Mouse (Mus musculus): ENCODE measurements at regions not wholly inside any gene's neighbourhood (a gene's known extent, or its start where the extent isn't known, plus 50 kb on each side); places are given as distances from the start of the nearest gene placed in this dataset.

- no peak for DNase-seq (ENCODE audit: low read depth, low spot score)
Measured at GRCm38 (mm10) chr4:98200701-98201100, 182.4 kb downstream of the Tm2d1 start.

GRCm38 (mm10) chr4:98190318-98190717, 192.8 kb downstream of the Tm2d1 start:
- DNase-seq (ENCODE audit: low read depth, low spot score): no peak

GRCm38 (mm10) chr4:98189894-98190293, 193.2 kb downstream of the Tm2d1 start:
- no peak for DNase-seq (ENCODE audit: low read depth, low spot score)

- DNase-seq (ENCODE audit: low read depth, low spot score): no peak
Measured at GRCm38 (mm10) chr4:98188944-98189343, 194.2 kb downstream of the Tm2d1 start.

- DNase-seq (ENCODE audit: low read depth, low spot score): no peak
Measured at GRCm38 (mm10) chr4:98187038-98187437, 196.1 kb downstream of the Tm2d1 start.

GRCm38 (mm10) chr4:98182053-98182355, 201.1 kb downstream of the Tm2d1 start:
- peak; percentile 54 for DNase-seq (ENCODE audit: low read depth, low spot score)

GRCm38 (mm10) chr4:98181185-98182052, 201.7 kb downstream of the Tm2d1 start:
- no peak for DNase-seq (ENCODE audit: low read depth, low spot score)

GRCm38 (mm10) chr4:98180336-98180735, 202.8 kb downstream of the Tm2d1 start:
- DNase-seq (ENCODE audit: low read depth, low spot score): peak; percentile 51

Data from mesoderm, embryonic 11.5 days (tissue).